Mouse (Mus musculus): ENCODE data around the gene Ephb3.
A peak's percentile ranks its signal among the peaks of the same experiment; 100 is the strongest.

Ephb3 gene

GRCm38 (mm10) chr16:21205093-21205886 lies 735 bp downstream of the Ephb3 start:
- no peak for DNase-seq (ENCODE audit: low spot score in 2 of 2)

- no peak for DNase-seq (ENCODE audit: low spot score in 2 of 2)
These were observed 3.5 kb downstream of the Ephb3 start for GRCm38 (mm10) chr16:21208001-21208565.

GRCm38 (mm10) chr16:21209290-21209689 lies 4.7 kb downstream of the Ephb3 start:
- no peak for DNase-seq (ENCODE audit: low spot score in 2 of 2)

GRCm38 (mm10) chr16:21210204-21210603 lies 5.6 kb downstream of the Ephb3 start:
- no peak for DNase-seq (ENCODE audit: low spot score in 2 of 2)

- peak; percentile 82 to 88 for DNase-seq (ENCODE audit: low spot score in 2 of 2)
These were observed 6.2 kb downstream of the Ephb3 start for GRCm38 (mm10) chr16:21210667-21211338.

- DNase-seq (ENCODE audit: low spot score in 2 of 2): no peak
These were observed 6.9 kb downstream of the Ephb3 start for GRCm38 (mm10) chr16:21211501-21211900.

GRCm38 (mm10) chr16:21212369-21212768 lies 7.8 kb downstream of the Ephb3 start:
- no peak for DNase-seq (ENCODE audit: low spot score in 2 of 2)

GRCm38 (mm10) chr16:21213939-21214338 lies 9.4 kb downstream of the Ephb3 start:
- no peak for DNase-seq (ENCODE audit: low spot score in 2 of 2)

- DNase-seq (ENCODE audit: low spot score in 2 of 2): no peak
These were observed 10.2 kb downstream of the Ephb3 start for GRCm38 (mm10) chr16:21214803-21215202.

GRCm38 (mm10) chr16:21216047-21216446 lies 11.5 kb downstream of the Ephb3 start:
- DNase-seq (ENCODE audit: low spot score in 2 of 2): no peak

GRCm38 (mm10) chr16:21217233-21217632 lies 12.7 kb downstream of the Ephb3 start:
- DNase-seq (ENCODE audit: low spot score in 2 of 2): no peak

GRCm38 (mm10) chr16:21219656-21220055 lies 15.1 kb downstream of the Ephb3 start:
- no peak for DNase-seq (ENCODE audit: low spot score in 2 of 2)

GRCm38 (mm10) chr16:21223038-21223437 lies 18.5 kb downstream of the Ephb3 start:
- DNase-seq (ENCODE audit: low spot score in 2 of 2): no peak

GRCm38 (mm10) chr16:21224648-21225240 lies 20.2 kb downstream of the Ephb3 start:
- no peak for DNase-seq (ENCODE audit: low spot score in 2 of 2)

GRCm38 (mm10) chr16:21226629-21227028 lies 22.1 kb downstream of the Ephb3 start:
- DNase-seq (ENCODE audit: low spot score in 2 of 2): no peak

- DNase-seq (ENCODE audit: low spot score in 2 of 2): no peak
These were observed 30.6 kb downstream of the Ephb3 start for GRCm38 (mm10) chr16:21235135-21235534.

GRCm38 (mm10) chr16:21238722-21239121 lies 34.2 kb downstream of the Ephb3 start:
- DNase-seq (ENCODE audit: low spot score in 2 of 2): no peak

- DNase-seq (ENCODE audit: low spot score in 2 of 2): no peak
These were observed 36.0 kb downstream of the Ephb3 start for GRCm38 (mm10) chr16:21240547-21240946.

- no peak for DNase-seq (ENCODE audit: low spot score in 2 of 2)
These were observed 36.5 kb downstream of the Ephb3 start for GRCm38 (mm10) chr16:21241030-21241429.

- DNase-seq (ENCODE audit: low spot score in 2 of 2): no peak
These were observed 38.4 kb downstream of the Ephb3 start for GRCm38 (mm10) chr16:21242946-21243345.

GRCm38 (mm10) chr16:21244803-21245202 lies 40.2 kb downstream of the Ephb3 start:
- DNase-seq (ENCODE audit: low spot score in 2 of 2): no peak

GRCm38 (mm10) chr16:21245387-21245786 lies 40.8 kb downstream of the Ephb3 start:
- no peak for DNase-seq (ENCODE audit: low spot score in 2 of 2)

Measured in heart, adult 9 months (tissue).